Mouse (Mus musculus) erythroblast, embryonic 14.5 days (primary cell): ENCODE data around the gene Nxpe5. TPM values are rescaled to one million over a fixed set of nuclear protein-coding genes. Genes with fewer than 3 reads are reported as not detected.

ENCODE experiments used
- H3K27me3 ChIP-seq: 2 replicates; pipeline ENCODE4 v1.6.1; 2012; ENCODE audit warnings: inconsistent platforms; ENCODE audit not compliant: control insufficient read depth
- H3K36me3 ChIP-seq: 2 replicates; pipeline ENCODE4 v1.6.1; 2012; ENCODE audit warnings: mild to moderate bottlenecking, inconsistent platforms; ENCODE audit not compliant: control insufficient read depth
- H3K4me1 ChIP-seq: 2 replicates; pipeline ENCODE4 v1.6.1; 2012; ENCODE audit warnings: inconsistent platforms; ENCODE audit not compliant: control insufficient read depth
- H3K4me3 ChIP-seq: replicated peaks from 2 replicates; pipeline ENCODE3; 2012; ENCODE audit warnings: moderate library complexity, mild to moderate bottlenecking, inconsistent platforms
- H3K9me3 ChIP-seq: 2 replicates; pipeline ENCODE4 v1.6.1; 2012; ENCODE audit warnings: low read length, inconsistent platforms, mixed read lengths; ENCODE audit not compliant: control insufficient read depth
- GATA1 ChIP-seq: IDR thresholded peaks from 2 replicates; pipeline ENCODE4 v1.6.1; 2012; ENCODE audit warnings: low read length, inconsistent platforms, mixed read lengths
- TAL1 ChIP-seq: IDR thresholded peaks from 3 replicates; pipeline ENCODE4 v1.6.1; 2012; ENCODE audit warnings: low read length, inconsistent platforms, mixed read lengths
- polyA plus RNA-seq: library from polyadenylated mRNA; stranded (reverse); fragments of >175 nt; gene quantifications from 2 replicates; pipeline ENCODE4 v1.2.3, GENCODE M21; 2012

Nxpe5 gene
- polyA plus RNA-seq, 1 experiment, result not detected

DNA sequence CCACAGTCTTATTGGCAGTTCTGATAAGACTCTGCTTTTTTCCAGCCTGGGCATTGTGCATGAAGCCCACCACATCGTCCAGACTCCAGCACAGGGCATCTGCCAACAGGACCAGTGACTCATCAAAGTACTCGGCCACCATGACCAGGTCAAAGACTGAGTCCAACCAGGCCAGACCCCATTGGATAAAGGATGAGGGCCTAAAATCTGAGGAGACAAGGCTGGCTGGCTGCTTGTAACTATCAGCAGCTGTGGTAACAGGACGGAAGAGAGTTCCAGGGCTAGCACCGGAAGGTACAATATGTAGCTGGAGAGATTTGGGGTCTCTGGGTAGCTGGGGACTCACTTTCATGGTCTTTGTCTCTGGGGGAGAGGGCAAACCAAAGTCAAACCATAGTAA lies 40.0 kb downstream of the Nxpe5 start:
- H3K4me1 ChIP-seq, result peaks cover 44% of the 10 kb centered on the region
- H3K27me3 ChIP-seq, result peaks cover 5% of the 10 kb centered on the region
- H3K9me3 ChIP-seq, result no peaks in the 10 kb centered on the region
- peaks cover 23% of the 10 kb centered on the region for H3K36me3 ChIP-seq
- TF ChIP-seq TAL1, result no peak
- no peak for TF ChIP-seq GATA1
- no peak overlapping the region for H3K4me3 ChIP-seq

DNA sequence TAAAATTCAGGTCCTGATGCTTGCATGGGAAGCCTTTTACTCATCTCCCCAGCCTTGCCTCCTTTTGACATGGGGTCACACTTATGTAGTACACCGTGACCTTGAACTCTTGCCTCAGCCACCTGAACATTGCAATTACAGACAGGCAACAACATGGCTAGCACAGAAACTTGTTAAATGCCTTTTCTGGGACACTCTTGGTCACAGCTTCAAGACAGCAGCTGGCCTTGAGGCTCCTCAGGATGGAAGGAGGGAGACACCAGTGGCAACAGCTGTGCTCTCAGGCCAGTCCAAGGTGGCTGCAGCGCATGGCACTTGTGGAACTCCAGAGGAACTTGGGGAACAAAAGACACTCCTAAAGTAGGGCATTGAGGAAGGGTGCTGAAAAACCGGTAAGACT lies 41.4 kb downstream of the Nxpe5 start:
- Histone ChIP-seq H3K4me1 (peaks cover 30% of the 10 kb centered on the region), H3K4me3 (no peak overlapping the region), H3K36me3 (peaks cover 9% of the 10 kb centered on the region), H3K27me3 (peaks cover 19% of the 10 kb centered on the region), H3K9me3 (no peaks in the 10 kb centered on the region)
- TF ChIP-seq GATA1, result no peak
- TF ChIP-seq TAL1, result no peak

DNA sequence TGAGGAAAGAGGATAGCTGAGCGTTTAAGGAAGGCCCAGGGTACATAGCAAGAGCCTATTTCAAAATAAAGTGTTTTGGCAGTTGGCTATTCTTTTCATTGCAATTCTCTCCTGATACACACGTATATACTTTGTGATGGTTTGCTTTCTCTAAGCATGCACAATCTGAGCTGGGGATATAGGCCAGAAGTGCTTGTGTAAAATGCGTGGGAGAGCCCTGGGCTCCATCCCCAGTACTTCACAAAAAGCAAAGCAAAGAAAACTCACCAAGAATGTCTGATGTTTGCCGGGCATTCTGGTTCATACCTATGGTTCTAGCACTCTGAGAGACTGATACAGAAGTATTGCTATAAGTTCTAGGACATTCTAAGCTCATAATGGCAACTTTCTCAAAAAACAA lies 43.3 kb downstream of the Nxpe5 start:
- TF ChIP-seq GATA1, result no peak
- no peak for TF ChIP-seq TAL1
- Histone ChIP-seq H3K27me3 (peaks cover 37% of the 10 kb centered on the region), H3K4me3 (no peak overlapping the region), H3K4me1 (peaks cover 15% of the 10 kb centered on the region), H3K9me3 (no peaks in the 10 kb centered on the region), H3K36me3 (peaks cover 4% of the 10 kb centered on the region)

DNA sequence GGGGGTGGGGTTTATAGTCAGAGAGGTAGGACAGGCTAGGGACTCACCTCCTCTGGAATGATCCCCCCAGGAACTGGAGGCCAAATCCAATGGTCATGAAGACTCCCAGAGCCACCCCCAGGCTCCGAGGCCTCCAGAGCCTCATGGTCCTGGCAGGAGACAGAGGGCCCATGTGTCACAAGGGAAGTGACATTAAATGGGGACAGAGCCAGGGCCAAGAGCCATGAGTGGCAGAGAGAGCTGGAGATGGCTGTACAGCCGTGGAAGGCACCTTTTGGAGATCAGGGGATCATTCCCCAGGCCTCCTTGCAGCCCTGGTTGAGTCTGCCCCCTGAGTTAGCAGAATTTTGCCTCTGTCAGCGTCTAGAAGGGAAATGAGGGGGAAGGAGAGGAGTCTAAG lies 45.5 kb downstream of the Nxpe5 start:
- no peak overlapping the region for H3K4me3 ChIP-seq
- H3K27me3 ChIP-seq, result peaks cover 50% of the 10 kb centered on the region
- no peaks in the 10 kb centered on the region for H3K36me3 ChIP-seq
- H3K9me3 ChIP-seq, result no peaks in the 10 kb centered on the region
- H3K4me1 ChIP-seq, result no peaks in the 10 kb centered on the region; the same call in 1 of the 2 replicates
- no peak for TF ChIP-seq TAL1
- no peak for TF ChIP-seq GATA1

DNA sequence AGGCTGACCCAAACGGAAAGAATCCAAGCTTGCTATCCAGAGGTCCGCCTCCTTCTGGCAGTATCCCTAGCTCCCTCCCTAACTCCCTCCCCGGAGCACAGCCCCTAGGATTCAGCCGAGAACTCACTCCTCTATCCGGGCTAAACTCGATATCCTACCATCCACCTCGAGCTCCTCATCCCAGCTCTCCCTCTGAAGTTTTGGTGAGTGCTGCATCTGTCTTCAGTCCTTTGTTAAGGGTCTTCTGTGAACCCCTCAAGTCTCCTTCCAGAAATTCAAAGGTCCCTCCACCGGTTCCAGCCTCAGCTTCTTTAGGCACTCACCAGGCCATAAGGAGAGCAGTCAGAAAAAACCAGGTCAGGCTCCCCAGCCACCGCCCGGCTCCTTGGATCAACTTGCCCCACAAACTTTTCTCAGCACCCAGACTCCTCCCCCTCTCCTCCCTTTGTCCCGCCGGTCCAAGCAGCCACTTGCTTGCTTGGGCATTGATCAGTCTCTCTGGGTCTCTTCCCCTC lies 46.8 kb downstream of the Nxpe5 start, which contains the start of gene Gal3st4:
Gene Gal3st4, minus strand, starts transcription at position 432 of the 515 bp plus-strand sequence.
- Histone ChIP-seq H3K27me3 (peaks cover 50% of the 10 kb centered on the region), H3K4me1 (no peaks in the 10 kb centered on the region; the same call in 1 of the 2 replicates), H3K4me3 (no peak within 1 kb of the TSS), H3K9me3 (no peaks in the 10 kb centered on the region), H3K36me3 (no peaks in the 10 kb centered on the region)
- TF ChIP-seq TAL1 (no peak), GATA1 (no peak)

DNA sequence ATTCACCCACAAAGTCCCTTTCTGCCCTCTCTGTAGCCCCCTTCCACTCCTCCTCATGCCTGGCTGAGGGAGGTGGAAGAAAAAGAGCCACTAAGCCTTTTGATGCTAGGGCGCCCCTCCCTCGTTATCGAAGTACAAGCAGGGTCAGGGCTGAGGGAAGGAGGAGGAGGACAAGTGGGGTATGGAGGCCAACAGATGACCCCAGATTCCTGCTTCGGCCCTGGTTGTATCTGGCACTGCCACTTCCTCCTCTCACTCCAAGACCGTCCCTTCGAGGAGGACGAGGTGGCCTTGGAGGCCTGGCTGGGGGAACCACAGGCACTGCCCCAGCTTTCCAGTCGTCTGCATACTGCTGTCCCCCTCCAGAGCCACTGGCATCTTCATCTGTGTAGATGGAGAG lies 48.5 kb downstream of the Nxpe5 start:
- Histone ChIP-seq H3K4me3 (no peak overlapping the region), H3K36me3 (no peaks in the 10 kb centered on the region), H3K27me3 (peaks cover 56% of the 10 kb centered on the region), H3K4me1 (no peaks in the 10 kb centered on the region; the same call in none of the 2 replicates), H3K9me3 (no peaks in the 10 kb centered on the region)
- TF ChIP-seq TAL1 (no peak), GATA1 (no peak)

DNA sequence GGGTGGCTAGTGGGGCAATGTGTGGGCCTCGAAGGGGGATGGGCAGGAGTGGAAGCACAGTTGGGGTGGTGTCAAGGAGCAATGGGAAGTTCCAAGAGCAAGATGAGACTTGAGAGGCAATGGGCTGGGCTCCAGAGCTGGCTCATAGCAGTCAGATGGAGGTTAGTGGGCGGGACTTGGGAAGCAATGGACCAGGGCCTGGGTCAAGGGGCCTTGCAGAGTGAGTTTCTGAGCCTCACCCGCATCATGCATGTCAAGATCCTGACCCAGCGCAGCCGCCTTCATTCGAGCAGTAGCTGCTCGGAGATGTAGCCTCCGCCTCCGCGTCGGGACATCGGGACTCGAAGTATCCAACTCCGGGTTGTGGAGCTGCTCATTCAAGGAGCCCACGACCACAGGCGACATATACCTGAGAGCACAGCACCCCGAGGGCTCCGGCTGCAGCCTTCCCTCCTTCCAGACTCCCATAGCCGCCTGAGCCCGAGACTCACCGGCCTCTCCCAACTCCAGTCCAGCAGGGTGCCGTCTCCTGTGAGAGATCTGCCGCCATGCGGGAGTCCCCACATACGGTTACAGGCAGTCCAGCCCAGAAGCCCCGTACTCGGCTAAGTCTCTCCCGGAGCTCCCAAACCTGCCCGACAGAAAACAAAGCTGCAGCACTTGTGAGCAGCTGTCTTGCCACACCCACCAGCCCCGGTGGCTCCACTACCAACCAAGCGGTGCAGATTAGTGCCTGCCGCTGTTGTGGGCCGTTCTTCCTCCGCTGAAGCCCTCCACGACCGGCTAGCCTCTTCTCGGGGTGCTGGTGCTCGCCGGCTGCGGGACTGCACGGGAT lies 49.7 kb downstream of the Nxpe5 start:
- no peak for TF ChIP-seq GATA1
- no peak for TF ChIP-seq TAL1
- peaks cover 64% of the 10 kb centered on the region for H3K27me3 ChIP-seq
- H3K4me1 ChIP-seq, result peaks cover 12% of the 10 kb centered on the region
- H3K9me3 ChIP-seq, result peaks cover 5% of the 10 kb centered on the region
- H3K36me3 ChIP-seq, result no peaks in the 10 kb centered on the region
- H3K4me3 ChIP-seq, result no peak overlapping the region

DNA sequence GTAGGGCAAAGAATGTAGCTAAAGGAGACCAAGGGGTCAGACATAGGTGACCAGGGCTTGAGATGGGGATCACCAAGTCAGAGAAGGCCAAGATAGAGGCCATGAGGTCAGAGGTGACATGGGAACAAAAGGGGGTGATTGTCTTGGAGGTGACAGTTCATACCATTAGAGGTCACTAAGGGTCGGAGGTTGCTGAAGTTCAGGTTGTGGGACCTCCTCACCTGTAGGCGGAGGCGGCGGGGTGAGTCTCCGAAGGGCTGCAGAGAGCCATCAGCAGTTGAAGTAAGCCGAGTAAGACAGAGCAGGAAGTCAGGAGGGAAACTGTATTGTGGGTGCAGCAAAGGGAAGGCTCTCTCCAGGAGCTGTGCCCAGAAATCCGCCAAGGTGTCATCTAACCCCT lies 52.3 kb downstream of the Nxpe5 start:
- Histone ChIP-seq H3K27me3 (peaks cover 38% of the 10 kb centered on the region), H3K9me3 (peaks cover 7% of the 10 kb centered on the region), H3K36me3 (no peaks in the 10 kb centered on the region; the same call in 1 of the 2 replicates), H3K4me1 (peaks cover 24% of the 10 kb centered on the region), H3K4me3 (no peak overlapping the region)
- TF ChIP-seq GATA1, result no peak
- TF ChIP-seq TAL1, result no peak

DNA sequence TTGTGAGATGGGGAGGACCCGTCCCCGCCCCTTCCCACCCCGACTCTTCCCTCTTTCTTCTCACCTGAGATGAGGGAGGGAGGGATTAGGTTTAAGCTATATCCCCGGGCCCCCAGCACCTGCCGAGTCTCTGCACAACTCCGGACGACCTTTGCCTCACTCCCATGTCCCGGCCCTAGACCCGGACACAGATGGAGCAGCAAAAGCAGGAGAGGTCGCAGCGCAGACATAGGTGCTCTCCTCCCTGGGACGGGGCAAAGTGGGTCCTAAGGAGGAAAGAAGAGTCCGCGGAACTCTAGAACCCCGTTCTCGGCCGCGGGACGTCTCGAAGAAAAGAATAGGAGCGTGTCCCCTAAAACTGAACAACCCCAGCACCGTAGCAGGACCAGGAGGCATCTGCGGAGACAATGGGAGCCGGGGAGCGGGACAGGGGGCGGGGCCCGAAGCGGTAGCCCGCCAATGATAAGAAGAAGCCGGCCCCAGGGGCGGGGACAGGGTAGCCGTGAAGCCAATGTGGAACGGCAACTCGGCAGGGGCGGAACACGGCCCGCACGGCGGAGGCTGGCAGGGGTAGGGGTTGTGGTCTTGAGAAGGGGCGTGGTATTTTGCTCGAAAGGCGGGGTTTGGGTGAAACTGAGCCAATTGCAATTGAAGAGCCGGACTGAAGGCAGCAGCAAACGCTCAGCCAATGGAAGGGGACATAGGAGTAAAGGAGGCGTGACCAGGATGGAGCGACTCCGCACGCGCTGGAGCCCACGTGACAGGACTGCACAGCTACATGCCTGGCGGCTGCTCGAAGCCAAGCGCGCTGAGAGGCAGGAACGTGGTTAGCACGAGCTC lies 54.1 kb downstream of the Nxpe5 start, which contains the start of the genes Gm43720, Gpc2 and Stag3:
Gene Gm43720, minus strand, starts transcription at position 374 of the 840 bp plus-strand sequence.
Gene Gpc2, minus strand, starts transcription at position 421 of the 840 bp plus-strand sequence.
Gene Stag3, plus strand, starts transcription at position 656 of the 840 bp plus-strand sequence.
- TF ChIP-seq TAL1, result no peak
- no peak for TF ChIP-seq GATA1
- H3K4me1 ChIP-seq, result peaks cover 24% of the 10 kb centered on the region
- H3K36me3 ChIP-seq, result peaks cover 5% of the 10 kb centered on the region; the same call in 1 of the 2 replicates
- H3K27me3 ChIP-seq, result peaks cover 26% of the 10 kb centered on the region
- peaks cover 7% of the 10 kb centered on the region for H3K9me3 ChIP-seq
- peak within 1 kb of the TSS; percentile 62 for H3K4me3 ChIP-seq
